Mouse (Mus musculus) midbrain, postnatal 0 days (tissue): ENCODE data around the gene Aph1a. TPM values are rescaled to one million over a fixed set of nuclear protein-coding genes. Genes with fewer than 3 reads are reported as not detected.
"Not testable (repeated sequence)": the region's sequence is repeated elsewhere in the genome, so short reads cannot be mapped to it uniquely, and the experiment has no call there.

Experiments
- ATAC-seq: fragments of 200-750 bp; cut with Nextera tagmentation; 2 replicates; pipeline ENCODE4 v1.8.0; 2017; ENCODE audit warnings: moderate number of reproducible peaks, mild to moderate bottlenecking, moderate TSS enrichment, moderate library complexity; ENCODE audit not compliant: low FRiP score
- DNase-seq: peaks from one replicate; pipeline ENCODE4 v3.0.0-alpha.2; 2015; ENCODE audit warnings: low spot score
- H3K27ac ChIP-seq: fragments of 300-500 bp; sonication (generic); 2 replicates; pipeline ENCODE4 v1.5.1; 2014; ENCODE audit warnings: low read depth, mild to moderate bottlenecking, low read length, mixed read lengths
- H3K27me3 ChIP-seq: fragments of 300-500 bp; sonication (generic); 2 replicates; pipeline ENCODE4 v1.6.1; 2014; ENCODE audit warnings: low read length, control low read depth, mixed read lengths; ENCODE audit not compliant: insufficient read depth
- H3K36me3 ChIP-seq: fragments of 300-500 bp; sonication (generic); 2 replicates; pipeline ENCODE4 v1.6.1; 2014; ENCODE audit warnings: low read length, control low read depth, mixed read lengths; ENCODE audit not compliant: insufficient read depth
- H3K4me1 ChIP-seq: fragments of 300-500 bp; sonication (generic); 2 replicates; pipeline ENCODE4 v1.6.1; 2014; ENCODE audit warnings: mild to moderate bottlenecking, control low read depth, antibody characterized with exemption, low read length, mixed read lengths; ENCODE audit not compliant: insufficient read depth
- H3K4me2 ChIP-seq: fragments of 300-500 bp; sonication (generic); 2 replicates; pipeline ENCODE4 v1.6.1; 2014; ENCODE audit warnings: low read depth, mild to moderate bottlenecking, low read length, mixed read lengths; ENCODE audit not compliant: poor library complexity, severe bottlenecking
- H3K4me3 ChIP-seq: fragments of 300-500 bp; sonication (generic); 2 replicates; pipeline ENCODE4 v1.5.1; 2014; ENCODE audit warnings: low read depth, mild to moderate bottlenecking, low read length, moderate library complexity
- H3K9ac ChIP-seq: fragments of 300-500 bp; sonication (generic); replicated peaks from 2 replicates; pipeline ENCODE4 v1.6.1; 2014; ENCODE audit warnings: mild to moderate bottlenecking, low read length, moderate library complexity, mixed read lengths; ENCODE audit not compliant: poor library complexity, severe bottlenecking
- H3K9me3 ChIP-seq: fragments of 300-500 bp; sonication (generic); 2 replicates; pipeline ENCODE4 v1.6.1; 2016; ENCODE audit warnings: low read length, control low read depth
- CTCF ChIP-seq: IDR thresholded peaks from 2 replicates; pipeline ENCODE4 v1.5.1; 2016; ENCODE audit warnings: antibody characterized with exemption, mild to moderate bottlenecking
- whole genome bisulfite sequencing: fragments of 180-500 bp; shearing (Covaris S2); extraction: QIAGEN DNeasy Blood & Tissue Kit; methylation state at CpG from one replicate; pipeline ENCODE4 v1.1.7; 2014; 5-methylcytosine and 5-hydroxymethylcytosine counted together
- polyA plus RNA-seq: library from polyadenylated mRNA; unstranded; fragments of >200 nt; fragmentation: Nextera tagmentation; extraction: Ambion mirVana; gene quantifications from 2 replicates; pipeline ENCODE4 v1.2.1, GENCODE M21; 2015
- total RNA-seq: library from RNA; depleted of rRNA; stranded (reverse); fragments of >200 nt; gene quantifications from 2 replicates; pipeline ENCODE4 v1.2.3, GENCODE M21; 2014

The Aph1a gene
- total and polyA plus RNA-seq, 2 experiments from 2014 or later, result 45.2 to 71.6 TPM

GRCm38 (mm10) chr3:95916760-95917159, 23.0 kb downstream of the Aph1a start:
- H3K9ac ChIP-seq, result no peak overlapping the region
- DNase-seq (no peak), ATAC-seq (no peak)
- H3K9me3 ChIP-seq, result no peaks in the 10 kb centered on the region
- no peak for TF ChIP-seq CTCF
- no peaks in the 10 kb centered on the region for H3K36me3 ChIP-seq
- no peaks in the 10 kb centered on the region for H3K27me3 ChIP-seq
- H3K4me1 ChIP-seq, result no peaks in the 10 kb centered on the region
- H3K27ac ChIP-seq, result no peak overlapping the region
- WGBS, result 75% methylated on average over 7 of the region's 7 CpGs
- H3K4me2 ChIP-seq, result no peak overlapping the region
- no peak overlapping the region for H3K4me3 ChIP-seq

- WGBS, result 50% methylated on average over 2 of the region's 2 CpGs
- not testable (repeated sequence) for H3K4me2 ChIP-seq, H3K27ac ChIP-seq
Observed at GRCm38 (mm10) chr3:95920532-95920931, 26.8 kb downstream of the Aph1a start.

GRCm38 (mm10) chr3:95923429-95923828, 29.7 kb downstream of the Aph1a start:
- not testable (repeated sequence) for H3K9ac ChIP-seq, H3K36me3 ChIP-seq, DNase-seq, H3K4me2 ChIP-seq, H3K27me3 ChIP-seq, H3K27ac ChIP-seq, ATAC-seq, H3K9me3 ChIP-seq, H3K4me3 ChIP-seq, H3K4me1 ChIP-seq
- WGBS, result 88% methylated on average over 7 of the region's 7 CpGs

More at GRCm38 (mm10) chr3:95920532-95920931, 26.8 kb downstream of the Aph1a start:
- not testable (repeated sequence) for H3K36me3 ChIP-seq, ATAC-seq, H3K4me1 ChIP-seq, DNase-seq, H3K27me3 ChIP-seq, H3K9me3 ChIP-seq, H3K4me3 ChIP-seq, H3K9ac ChIP-seq

GRCm38 (mm10) chr3:95924185-95924584, 30.4 kb downstream of the Aph1a start:
- no peak for ATAC-seq
- H3K27me3 ChIP-seq, result no peaks in the 10 kb centered on the region

GRCm38 (mm10) chr3:95925087-95925486, 31.3 kb downstream of the Aph1a start:
- no peak for DNase-seq
- no peak for ATAC-seq
- H3K4me1 ChIP-seq, result no peaks in the 10 kb centered on the region
- H3K36me3 ChIP-seq, result no peaks in the 10 kb centered on the region
- no peak overlapping the region for H3K9ac ChIP-seq
- H3K4me3 ChIP-seq, result no peak overlapping the region
- no peak overlapping the region for H3K4me2 ChIP-seq
- no peak for TF ChIP-seq CTCF
- no peaks in the 10 kb centered on the region for H3K9me3 ChIP-seq
- no peak overlapping the region for H3K27ac ChIP-seq
- no peaks in the 10 kb centered on the region for H3K27me3 ChIP-seq
- 84% methylated on average over 5 of the region's 5 CpGs for WGBS

More at GRCm38 (mm10) chr3:95924185-95924584, 30.4 kb downstream of the Aph1a start:
- Histone ChIP-seq H3K4me1 (no peaks in the 10 kb centered on the region), H3K36me3 (no peaks in the 10 kb centered on the region), H3K4me3 (no peak overlapping the region), H3K9me3 (no peaks in the 10 kb centered on the region), H3K4me2 (no peak overlapping the region), H3K9ac (no peak overlapping the region), H3K27ac (no peak overlapping the region)
- no peak for DNase-seq
- 70% methylated on average over 4 of the region's 4 CpGs for WGBS
- TF ChIP-seq CTCF, result no peak

- TF ChIP-seq CTCF, result no peak
- H3K27ac ChIP-seq, result no peak overlapping the region
- H3K4me1 ChIP-seq, result no peaks in the 10 kb centered on the region
- H3K9ac ChIP-seq, result no peak overlapping the region
- 78% methylated on average over 6 of the region's 6 CpGs for WGBS
- DNase-seq, result no peak
- peak overlapping the region; percentile 87 for H3K4me3 ChIP-seq
- H3K36me3 ChIP-seq, result no peaks in the 10 kb centered on the region
- H3K4me2 ChIP-seq, result peak overlapping the region; percentile 57
- no peak for ATAC-seq
- H3K27me3 ChIP-seq, result no peaks in the 10 kb centered on the region
- H3K9me3 ChIP-seq, result no peaks in the 10 kb centered on the region
Observed at GRCm38 (mm10) chr3:95928261-95928657, 34.5 kb downstream of the Aph1a start.
